Mouse (Mus musculus): ENCODE measurements around the gene Tfe3. TPM values are rescaled to one million over a fixed set of nuclear protein-coding genes. Genes with fewer than 3 reads are reported as not detected.

Tfe3 gene
- 4.8 TPM for polyA plus RNA-seq (2014; fragmentation: Illumina TruSeq; extraction: RNeasy Lipid Tissue Mini Kit (QIAGEN cat#74804); ENCODE audit: low read depth, low replicate concordance)

DNA sequence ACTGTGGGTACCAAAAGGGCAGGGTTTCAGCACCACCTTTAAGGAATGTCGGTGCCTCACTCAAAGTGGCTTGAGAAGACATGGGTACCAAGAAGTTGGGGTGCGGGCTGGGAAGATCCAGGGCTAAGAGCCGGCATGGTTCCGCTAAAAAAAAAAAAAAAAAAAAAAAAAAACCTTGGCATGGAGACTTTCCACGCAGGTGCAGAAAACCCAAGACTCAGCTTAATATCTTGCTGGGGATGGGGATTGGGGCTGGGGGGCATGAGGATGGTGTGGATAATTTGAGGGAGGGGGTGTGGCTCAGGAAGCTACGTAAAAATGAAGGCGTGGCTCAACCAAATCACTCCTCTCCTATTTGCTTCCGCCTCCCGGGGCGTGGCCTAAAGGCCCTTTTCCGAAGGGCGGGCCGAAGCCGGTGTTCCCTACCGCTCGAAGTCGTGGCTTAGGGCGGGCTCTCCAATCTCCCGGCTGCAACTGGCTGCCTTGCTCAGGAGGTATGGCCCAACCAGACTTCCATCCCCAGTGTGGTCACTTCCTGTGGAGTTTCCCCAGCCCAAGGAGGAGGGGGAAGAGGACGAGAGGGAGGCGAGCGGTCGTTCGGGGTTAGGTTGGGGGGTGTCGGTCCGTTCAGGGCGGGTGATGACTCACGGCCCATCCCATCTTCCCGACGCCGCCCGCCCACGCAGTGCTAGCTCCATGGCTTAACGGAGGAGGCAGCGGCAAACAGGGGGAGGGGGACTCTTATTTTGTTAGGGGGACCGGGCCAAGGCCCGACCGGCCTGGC is at the start of gene Tfe3:
Gene Tfe3, plus strand, starts transcription at position 424 of the 784 bp plus-strand sequence.

DNA sequence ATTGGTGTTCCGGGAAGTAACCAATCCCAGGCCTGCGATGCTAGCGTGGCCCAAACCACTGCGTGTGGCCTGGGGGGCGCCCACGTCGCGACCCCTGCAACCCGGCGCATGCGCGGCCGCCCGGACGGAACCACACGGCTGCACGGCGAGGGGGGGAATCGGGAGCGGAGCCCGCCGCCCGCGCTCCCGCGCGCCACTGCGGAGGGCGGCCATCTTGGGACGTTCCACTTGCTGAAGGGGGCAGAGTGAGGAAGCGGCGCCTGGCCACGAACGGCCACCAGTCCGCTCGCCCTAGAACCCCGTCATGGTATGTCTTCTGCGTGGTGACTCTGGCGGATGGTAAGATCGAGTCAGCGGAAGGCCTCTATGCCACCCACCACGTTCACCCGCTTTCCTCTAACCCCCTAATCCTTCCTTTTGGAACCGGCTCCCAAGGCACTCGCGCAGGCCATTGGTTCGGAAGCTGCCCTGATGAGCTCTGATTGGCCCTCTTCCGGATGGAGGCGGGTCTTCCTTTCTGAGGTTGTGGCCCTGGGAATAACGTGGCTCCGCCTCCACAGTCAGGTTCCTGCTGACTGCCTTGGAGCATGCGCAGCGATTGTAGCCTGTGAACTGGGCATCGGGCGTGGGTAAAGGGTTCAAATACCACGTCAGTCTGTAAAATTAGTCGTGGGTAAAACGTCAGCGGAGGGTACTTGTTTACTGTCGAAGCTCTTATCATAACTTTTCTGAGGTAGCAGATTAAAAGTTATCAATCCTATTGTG is 48.0 kb upstream of the Tfe3 start, which contains the start of gene Wdr45:
Gene Wdr45, plus strand, starts transcription at position 199 of the 765 bp plus-strand sequence.

GRCm38 (mm10) chrX:7721514-7722281 is 40.7 kb upstream of the Tfe3 start, which contains the start of gene Gm45208:
Gene Gm45208 (plus strand): TSS chrX:7722245.

DNA sequence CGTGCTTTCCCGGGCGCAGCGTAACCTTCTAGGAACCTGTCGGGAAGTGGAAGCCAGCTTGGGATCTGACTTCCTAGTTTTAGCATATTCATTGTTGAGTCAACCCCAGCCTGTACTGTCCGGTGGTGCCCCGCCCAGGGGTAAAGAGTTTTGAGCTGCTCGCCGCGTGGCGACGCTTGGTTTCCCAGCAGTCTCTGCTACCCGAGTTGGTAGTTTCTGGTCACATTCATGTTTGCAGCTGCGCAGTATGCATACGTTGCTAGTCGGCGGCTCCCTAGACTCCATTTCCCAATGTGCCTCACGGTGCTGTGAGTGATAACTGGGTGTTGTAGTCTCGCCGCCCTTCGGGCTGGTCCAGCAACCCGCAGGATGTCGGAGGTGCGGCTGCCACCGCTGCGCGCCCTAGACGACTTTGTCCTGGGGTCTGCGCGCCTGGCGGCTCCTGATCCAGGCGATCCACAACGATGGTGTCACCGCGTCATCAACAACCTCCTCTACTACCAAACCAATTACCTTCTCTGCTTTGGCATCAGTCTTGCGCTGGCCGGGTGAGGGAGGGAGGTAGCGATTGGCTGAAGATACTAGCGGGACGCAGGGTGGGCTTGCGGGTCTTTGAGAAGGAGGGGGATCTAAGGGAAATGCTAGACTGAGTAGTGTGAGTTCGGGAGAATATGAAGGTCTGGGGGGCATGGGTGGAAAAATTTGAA is 34.0 kb upstream of the Tfe3 start, which contains the start of gene Praf2:
Gene Praf2, plus strand, starts transcription at position 225 of the 707 bp plus-strand sequence.

DNA sequence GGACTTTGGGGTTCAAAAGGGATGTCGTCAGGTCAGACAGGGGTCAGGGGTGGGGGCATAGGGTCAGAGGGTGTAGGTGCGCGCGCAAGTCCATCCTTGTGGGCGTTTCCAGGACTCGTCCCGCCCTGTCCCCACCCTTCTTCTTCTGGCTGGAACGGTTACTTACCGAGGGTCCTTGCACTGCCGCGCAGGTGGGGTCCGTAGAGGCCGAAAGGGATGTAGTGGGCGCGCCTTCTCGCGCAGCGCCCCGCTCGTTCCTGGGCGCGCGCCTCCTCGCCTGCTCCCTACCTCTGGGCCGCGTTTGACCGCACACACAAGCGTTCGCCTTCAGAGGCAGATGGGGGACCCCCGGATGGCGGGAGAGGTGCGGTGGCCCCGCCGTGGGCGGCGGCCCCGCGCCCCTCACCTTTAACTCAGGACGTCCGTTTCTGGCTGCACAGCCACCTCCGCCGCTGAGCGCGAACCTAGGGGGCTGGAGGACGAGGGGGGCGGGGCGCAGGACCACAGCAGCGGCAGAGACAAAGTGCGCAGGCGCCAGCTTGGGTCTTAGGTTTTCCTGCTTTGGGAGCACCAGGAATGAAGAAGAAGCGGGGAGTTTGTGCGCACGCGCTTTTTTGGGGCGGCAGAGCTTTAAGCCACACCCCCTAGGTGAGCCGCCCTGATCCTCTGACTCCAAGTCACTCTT is 11.8 kb upstream of the Tfe3 start, which contains the start of gene Ccdc120:
Gene Ccdc120, minus strand, starts transcription at position 474 of the 685 bp plus-strand sequence.

DNA sequence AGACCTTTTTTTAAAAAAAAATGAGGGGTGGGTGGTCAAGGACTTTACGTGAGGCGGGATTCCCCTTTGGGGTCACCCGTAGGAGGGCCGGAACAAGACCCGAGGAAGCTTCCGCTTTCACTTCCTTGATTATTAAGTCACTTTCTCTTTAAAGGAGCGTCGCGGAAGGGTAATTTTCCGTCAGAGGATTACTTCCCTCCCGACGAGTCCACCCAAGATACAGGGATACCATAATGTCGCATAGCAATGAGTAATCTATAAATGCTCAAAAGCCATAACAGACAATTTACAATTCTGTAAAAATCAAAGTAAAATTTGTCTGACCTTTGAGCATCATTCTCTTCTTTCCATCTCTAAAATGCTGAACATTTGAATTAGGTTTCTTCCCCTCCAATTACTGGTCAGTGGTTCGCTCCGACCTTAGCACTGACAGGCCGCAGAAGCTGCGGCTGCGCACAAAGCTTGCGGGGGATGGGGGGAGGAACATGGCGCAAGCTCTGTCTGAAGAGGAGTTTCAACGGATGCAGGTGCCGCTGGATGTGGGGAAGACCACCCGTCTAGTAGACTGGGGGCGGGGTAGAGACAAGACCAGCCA is 27.3 kb downstream of the Tfe3 start, which contains the start of gene Gripap1:
Gene Gripap1, plus strand, starts transcription at position 224 of the 595 bp plus-strand sequence.

DNA sequence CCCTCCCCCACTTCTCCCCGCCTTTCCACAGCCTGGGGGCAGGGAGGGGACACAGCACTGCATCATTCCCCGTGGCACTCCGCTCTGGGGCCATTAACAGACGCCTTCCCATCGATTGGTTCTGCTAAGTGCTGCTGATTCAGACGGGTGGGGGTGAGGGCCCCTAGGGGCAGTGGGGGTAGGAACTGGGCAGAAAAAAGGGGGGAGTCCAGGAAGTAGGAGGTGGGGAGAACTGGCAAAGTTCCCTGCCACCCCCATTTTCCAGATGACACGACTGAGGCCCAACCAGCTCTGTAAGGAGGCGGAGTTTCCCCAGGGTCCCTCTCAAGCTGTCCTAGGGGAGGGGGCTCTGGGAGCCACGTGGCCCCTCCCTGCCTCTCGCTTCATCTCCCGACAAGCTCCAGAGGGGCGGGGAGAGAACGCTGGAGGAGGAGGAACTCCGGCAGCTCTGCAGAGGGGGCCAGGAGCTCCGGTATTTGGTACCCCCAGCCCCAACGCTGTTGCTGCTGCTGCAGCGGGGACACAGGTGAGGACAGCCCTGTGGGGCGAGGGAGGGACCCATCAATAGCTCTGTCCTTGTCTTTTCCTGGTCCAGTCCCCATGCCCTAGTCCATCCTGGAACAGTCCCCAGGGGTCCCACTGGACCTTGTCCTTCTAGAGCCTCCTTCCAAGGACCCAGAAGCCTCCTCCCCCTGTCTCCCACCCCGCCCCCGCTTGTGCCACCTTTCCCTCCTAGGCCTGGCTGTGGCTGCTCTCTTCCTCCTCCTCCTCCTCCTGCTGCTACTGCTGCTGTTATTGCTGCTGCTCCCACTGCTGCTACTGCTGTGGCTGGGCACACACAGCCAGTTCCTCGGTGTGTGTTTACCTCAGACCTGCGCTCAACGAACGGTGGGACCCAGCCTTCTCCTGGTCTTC is 59.8 kb downstream of the Tfe3 start, which contains the start of gene Kcnd1:
Gene Kcnd1, plus strand, starts transcription at position 425 of the 915 bp plus-strand sequence.

Other genes with a start within 250 kb of the Tfe3 start
- 0.34 TPM for gene Foxp3, start 188.9 kb upstream of the Tfe3 start, polyA plus RNA-seq (2014; fragmentation: Illumina TruSeq; extraction: RNeasy Lipid Tissue Mini Kit (QIAGEN cat#74804); ENCODE audit: low read depth, low replicate concordance)
- gene Ppp1r3f, start 188.3 kb upstream of the Tfe3 start, polyA plus RNA-seq (2014; fragmentation: Illumina TruSeq; extraction: RNeasy Lipid Tissue Mini Kit (QIAGEN cat#74804); ENCODE audit: low read depth, low replicate concordance), result not detected
- gene Ccdc22, start 157.0 kb upstream of the Tfe3 start, polyA plus RNA-seq (2014; fragmentation: Illumina TruSeq; extraction: RNeasy Lipid Tissue Mini Kit (QIAGEN cat#74804); ENCODE audit: low read depth, low replicate concordance), result 2.4 TPM
- gene Cacna1f, start 155.5 kb upstream of the Tfe3 start, polyA plus RNA-seq (2014; fragmentation: Illumina TruSeq; extraction: RNeasy Lipid Tissue Mini Kit (QIAGEN cat#74804); ENCODE audit: low read depth, low replicate concordance), result not detected
- 0.45 TPM for gene Syp, start 124.1 kb upstream of the Tfe3 start, polyA plus RNA-seq (2014; fragmentation: Illumina TruSeq; extraction: RNeasy Lipid Tissue Mini Kit (QIAGEN cat#74804); ENCODE audit: low read depth, low replicate concordance)
- gene Prickle3, start 105.3 kb upstream of the Tfe3 start, polyA plus RNA-seq (2014; fragmentation: Illumina TruSeq; extraction: RNeasy Lipid Tissue Mini Kit (QIAGEN cat#74804); ENCODE audit: low read depth, low replicate concordance), result 2.7 TPM
- 1.5 TPM for gene Plp2, start 91.2 kb upstream of the Tfe3 start, polyA plus RNA-seq (2014; fragmentation: Illumina TruSeq; extraction: RNeasy Lipid Tissue Mini Kit (QIAGEN cat#74804); ENCODE audit: low read depth, low replicate concordance)
- 4.8 TPM for gene Magix, start 81.3 kb upstream of the Tfe3 start, polyA plus RNA-seq (2014; fragmentation: Illumina TruSeq; extraction: RNeasy Lipid Tissue Mini Kit (QIAGEN cat#74804); ENCODE audit: low read depth, low replicate concordance)
- gene Gpkow, start 65.4 kb upstream of the Tfe3 start, polyA plus RNA-seq (2014; fragmentation: Illumina TruSeq; extraction: RNeasy Lipid Tissue Mini Kit (QIAGEN cat#74804); ENCODE audit: low read depth, low replicate concordance), result 18.2 TPM
- gene Wdr45, start 48.2 kb upstream of the Tfe3 start, polyA plus RNA-seq (2014; fragmentation: Illumina TruSeq; extraction: RNeasy Lipid Tissue Mini Kit (QIAGEN cat#74804); ENCODE audit: low read depth, low replicate concordance), result 12.3 TPM
- not detected for gene Gm45208, start 40.3 kb upstream of the Tfe3 start, polyA plus RNA-seq (2014; fragmentation: Illumina TruSeq; extraction: RNeasy Lipid Tissue Mini Kit (QIAGEN cat#74804); ENCODE audit: low read depth, low replicate concordance)
- gene Praf2, start 34.1 kb upstream of the Tfe3 start, polyA plus RNA-seq (2014; fragmentation: Illumina TruSeq; extraction: RNeasy Lipid Tissue Mini Kit (QIAGEN cat#74804); ENCODE audit: low read depth, low replicate concordance), result 2.0 TPM
- gene Ccdc120, start 11.7 kb upstream of the Tfe3 start, polyA plus RNA-seq (2014; fragmentation: Illumina TruSeq; extraction: RNeasy Lipid Tissue Mini Kit (QIAGEN cat#74804); ENCODE audit: low read depth, low replicate concordance), result 0.26 TPM
- gene Gripap1, start 27.2 kb downstream of the Tfe3 start, polyA plus RNA-seq (2014; fragmentation: Illumina TruSeq; extraction: RNeasy Lipid Tissue Mini Kit (QIAGEN cat#74804); ENCODE audit: low read depth, low replicate concordance), result 16.7 TPM
- gene Kcnd1, start 59.7 kb downstream of the Tfe3 start, polyA plus RNA-seq (2014; fragmentation: Illumina TruSeq; extraction: RNeasy Lipid Tissue Mini Kit (QIAGEN cat#74804); ENCODE audit: low read depth, low replicate concordance), result not detected
- 24.3 TPM for gene Otud5, start 78.8 kb downstream of the Tfe3 start, polyA plus RNA-seq (2014; fragmentation: Illumina TruSeq; extraction: RNeasy Lipid Tissue Mini Kit (QIAGEN cat#74804); ENCODE audit: low read depth, low replicate concordance)
- gene Pim2, start 115.7 kb downstream of the Tfe3 start, polyA plus RNA-seq (2014; fragmentation: Illumina TruSeq; extraction: RNeasy Lipid Tissue Mini Kit (QIAGEN cat#74804); ENCODE audit: low read depth, low replicate concordance), result 2.3 TPM
- gene Slc35a2, start 121.5 kb downstream of the Tfe3 start, polyA plus RNA-seq (2014; fragmentation: Illumina TruSeq; extraction: RNeasy Lipid Tissue Mini Kit (QIAGEN cat#74804); ENCODE audit: low read depth, low replicate concordance), result 3.7 TPM
- 13.4 TPM for gene Pqbp1, start 136.7 kb downstream of the Tfe3 start, polyA plus RNA-seq (2014; fragmentation: Illumina TruSeq; extraction: RNeasy Lipid Tissue Mini Kit (QIAGEN cat#74804); ENCODE audit: low read depth, low replicate concordance)
- gene Timm17b, start 136.8 kb downstream of the Tfe3 start, polyA plus RNA-seq (2014; fragmentation: Illumina TruSeq; extraction: RNeasy Lipid Tissue Mini Kit (QIAGEN cat#74804); ENCODE audit: low read depth, low replicate concordance), result 4.2 TPM
- gene Gm10491, start 145.3 kb downstream of the Tfe3 start, polyA plus RNA-seq (2014; fragmentation: Illumina TruSeq; extraction: RNeasy Lipid Tissue Mini Kit (QIAGEN cat#74804); ENCODE audit: low read depth, low replicate concordance), result not detected
- gene Gm10490, start 147.0 kb downstream of the Tfe3 start, polyA plus RNA-seq (2014; fragmentation: Illumina TruSeq; extraction: RNeasy Lipid Tissue Mini Kit (QIAGEN cat#74804); ENCODE audit: low read depth, low replicate concordance), result not detected
- gene Pcsk1n, start 157.3 kb downstream of the Tfe3 start, polyA plus RNA-seq (2014; fragmentation: Illumina TruSeq; extraction: RNeasy Lipid Tissue Mini Kit (QIAGEN cat#74804); ENCODE audit: low read depth, low replicate concordance), result not detected
- not detected for gene Eras, start 166.0 kb downstream of the Tfe3 start, polyA plus RNA-seq (2014; fragmentation: Illumina TruSeq; extraction: RNeasy Lipid Tissue Mini Kit (QIAGEN cat#74804); ENCODE audit: low read depth, low replicate concordance)
- gene Hdac6, start 185.3 kb downstream of the Tfe3 start, polyA plus RNA-seq (2014; fragmentation: Illumina TruSeq; extraction: RNeasy Lipid Tissue Mini Kit (QIAGEN cat#74804); ENCODE audit: low read depth, low replicate concordance), result 2.6 TPM
- not detected for gene Gata1, start 215.5 kb downstream of the Tfe3 start, polyA plus RNA-seq (2014; fragmentation: Illumina TruSeq; extraction: RNeasy Lipid Tissue Mini Kit (QIAGEN cat#74804); ENCODE audit: low read depth, low replicate concordance)

Measured in liver, adult 10 weeks (tissue).